Mouse (Mus musculus) spleen, adult 12 weeks (tissue): ENCODE measurements around the gene Rhox2f.
"Not testable (repeated sequence)": the region's sequence is repeated elsewhere in the genome, so short reads cannot be mapped to it uniquely, and the experiment has no call there.

Experiments
- DNase-seq: peaks from one replicate; pipeline ENCODE4 v3.0.0; 2022; ENCODE audit warnings: low spot score

Rhox2f gene

DNA sequence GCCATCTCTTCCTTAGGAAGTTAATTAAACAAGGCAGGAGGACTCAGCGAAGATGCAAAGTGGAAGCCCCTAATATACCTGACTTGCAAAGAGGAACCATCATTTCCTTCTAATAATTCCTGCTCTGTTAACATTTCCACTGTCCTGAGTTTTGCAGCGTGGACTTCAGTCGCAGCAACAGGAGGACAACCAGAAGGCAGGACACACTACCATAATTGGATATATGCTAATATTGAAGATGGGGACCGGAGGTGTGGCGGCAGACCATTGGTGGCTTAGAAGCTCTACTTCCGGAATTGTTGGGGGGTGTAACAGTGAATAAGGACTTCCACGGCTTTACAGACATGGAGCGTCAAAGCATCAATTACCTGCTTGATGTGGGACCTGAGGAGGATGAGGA, at the start of gene Rhox2f:
TSS of gene Rhox2f (plus strand) at position 301 of the 400 bp plus-strand sequence.
- not testable (repeated sequence) for DNase-seq

DNA sequence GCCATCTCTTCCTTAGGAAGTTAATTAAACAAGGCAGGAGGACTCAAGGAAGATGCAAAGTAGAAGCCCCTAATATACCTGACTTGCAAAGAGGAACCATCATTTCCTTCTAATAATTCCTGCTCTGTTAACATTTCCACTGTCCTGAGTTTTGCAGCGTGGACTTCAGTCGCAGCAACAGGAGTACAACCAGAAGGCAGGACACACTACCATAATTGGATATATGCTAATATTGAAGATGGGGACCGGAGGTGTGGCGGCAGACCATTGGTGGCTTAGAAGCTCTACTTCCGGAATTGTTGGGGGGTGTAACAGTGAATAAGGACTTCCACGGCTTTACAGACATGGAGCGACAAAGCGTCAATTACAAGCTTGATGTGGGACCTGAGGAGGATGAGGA, 41.1 kb upstream of the Rhox2f start, which contains the start of gene Rhox2e:
TSS of gene Rhox2e (plus strand) at position 301 of the 400 bp plus-strand sequence.
- not testable (repeated sequence) for DNase-seq

DNA sequence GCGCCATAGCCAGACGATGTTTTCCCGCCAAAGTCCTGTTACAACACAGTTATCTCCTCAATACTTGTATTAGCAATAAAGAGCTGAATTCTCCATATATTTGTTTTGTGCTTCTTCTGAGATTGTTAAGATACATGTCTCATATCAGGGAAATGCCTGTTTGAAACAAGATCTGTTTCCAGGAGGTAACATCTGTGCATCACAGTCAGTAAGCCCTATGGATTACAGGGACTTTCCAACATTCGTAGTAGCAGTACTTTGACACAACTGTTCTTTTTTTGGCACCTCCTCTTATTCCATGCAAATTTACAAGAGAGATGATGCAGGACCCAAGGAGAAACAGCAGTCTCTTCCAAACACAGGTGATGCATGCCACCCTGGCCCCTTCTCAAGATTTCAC, 29.5 kb upstream of the Rhox2f start, which contains the start of gene Rhox3e:
TSS of gene Rhox3e (plus strand) at position 301 of the 400 bp plus-strand sequence.
- DNase-seq = not testable (repeated sequence)

DNA sequence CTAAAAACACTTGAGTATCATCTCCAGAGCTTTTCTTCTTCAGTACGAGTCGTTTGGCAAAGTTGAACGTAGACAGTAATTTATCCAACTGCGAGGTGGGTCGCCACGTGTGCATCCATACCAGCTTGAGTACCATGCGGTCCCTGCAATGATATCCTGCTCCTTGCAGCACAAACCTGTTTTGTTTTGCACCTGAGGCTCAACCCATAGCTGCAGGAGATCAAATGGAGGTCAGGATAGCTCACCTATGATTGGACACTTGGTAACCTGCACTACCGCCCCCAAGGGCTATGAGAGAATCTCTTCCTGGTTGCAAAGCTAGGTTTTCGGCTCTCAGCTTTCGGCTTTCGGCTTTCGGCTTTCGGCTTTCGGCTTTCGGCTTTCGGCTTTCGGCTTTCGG, 14.1 kb upstream of the Rhox2f start, which contains the start of gene Rhox4e:
TSS of gene Rhox4e (plus strand) at position 301 of the 400 bp plus-strand sequence.
- DNase-seq = not testable (repeated sequence)

DNA sequence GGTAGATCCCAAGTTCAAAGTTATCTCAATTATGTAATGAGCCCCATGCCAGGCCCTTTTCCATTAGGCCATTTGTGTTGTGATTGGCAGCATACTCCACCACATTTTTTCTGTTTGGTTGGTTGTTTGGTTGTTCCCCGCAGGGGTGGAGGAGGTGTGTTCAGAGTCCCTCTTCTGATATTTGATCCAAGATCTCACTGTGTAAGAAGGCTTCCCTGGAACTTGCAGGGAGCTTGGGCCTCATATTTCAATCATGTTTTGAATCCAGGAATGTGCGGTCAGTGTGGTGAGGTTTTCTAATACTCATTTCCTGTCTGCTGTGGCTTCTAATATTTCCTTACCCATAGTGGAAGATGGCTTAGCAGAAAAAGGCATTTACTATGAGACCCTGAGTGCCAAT, 1.4 kb downstream of the Rhox2f start:
- DNase-seq = not testable (repeated sequence)

- DNase-seq = not testable (repeated sequence)
Observed at GRCm38 (mm10) chrX:37580692-37581091, 9.5 kb downstream of the Rhox2f start, which contains the start of gene Rhox3f. Gene Rhox3f, plus strand, starts transcription at chrX:37580992.

GRCm38 (mm10) chrX:37607604-37608003, 36.4 kb downstream of the Rhox2f start, which contains the start of gene Rhox4f:
Gene Rhox4f, minus strand, starts transcription at chrX:37607704.
- not testable (repeated sequence) for DNase-seq
